Mouse (Mus musculus): ENCODE results near the gene St5. TPM values are rescaled to one million over a fixed set of nuclear protein-coding genes. Genes with fewer than 3 reads are reported as not detected.

The St5 gene
- total and polyA plus RNA-seq, 3 experiments = 2.6 to 3.4 TPM; not detected in 1

GRCm38 (mm10) chr7:109704016-109704377, 592 bp upstream of the St5 start:
- no peaks in the 10 kb centered on the region for H3K9me3 ChIP-seq (replicated peaks; ENCODE audit: insufficient read depth, low read length)
- H3K9ac ChIP-seq (ENCODE audit: control insufficient read depth, low read depth, low read length, poor library complexity, severe bottlenecking) = peak overlapping the region; percentile 90
- no peaks in the 10 kb centered on the region for H3K27me3 ChIP-seq (ENCODE audit: control insufficient read depth in 1 of 2, insufficient read depth in 2 of 2, low read length in 2 of 2)
- TF ChIP-seq POLR2A (IDR thresholded peaks at IDR 0.05; ENCODE audit: control insufficient read depth in 1 of 2, insufficient read depth in 1 of 2, low read depth in 1 of 2, low read length in 2 of 2, poor library complexity in 1 of 2) = no peak
- TF ChIP-seq TBP (IDR thresholded peaks at IDR 0.05; ENCODE audit: low read depth, low read length) = 0 out of 2 replicates have a peak, but pooled peaks have one; percentile 22
- H3K36me3 ChIP-seq (ENCODE audit: control insufficient read depth in 1 of 2, insufficient read depth in 2 of 2, low read length in 2 of 2) = peaks cover 0 to 22% of the 10 kb centered on the region in 2 experiments; a peak in 2 of 4 replicates
- peak overlapping the region; percentile 56 for H3K27ac ChIP-seq (ENCODE audit: control insufficient read depth, low read depth, low read length)
- peaks cover 3 to 23% of the 10 kb centered on the region in 2 experiments; a peak in 3 of 4 replicates for H3K4me1 ChIP-seq (ENCODE audit: control insufficient read depth in 1 of 2, insufficient read depth in 2 of 2, low read length in 2 of 2)
- no peak for DNase-seq (ENCODE audit: low read depth, low spot score)
- H3K79me2 ChIP-seq (ENCODE audit: control insufficient read depth, insufficient read depth, low read length, poor library complexity) = peaks cover 4% of the 10 kb centered on the region
- peak overlapping the region; percentile 72 to 88 for H3K4me3 ChIP-seq (ENCODE audit: control insufficient read depth in 1 of 2, insufficient read depth in 1 of 2, low read depth in 2 of 2, low read length in 2 of 2)

- no peak for TF ChIP-seq ETS1 (IDR thresholded peaks at IDR 0.05; ENCODE audit: low read depth, low read length)
- TF ChIP-seq CHD1 (IDR thresholded peaks at IDR 0.05; ENCODE audit: low read depth, low read length) = no peak
- no peak for TF ChIP-seq EP300 (IDR thresholded peaks at IDR 0.05; ENCODE audit: low read depth in 1 of 2, low read length in 2 of 2)
- no peak for TF ChIP-seq USF2 (IDR thresholded peaks at IDR 0.05; ENCODE audit: borderline replicate concordance in 1 of 2, insufficient read depth in 1 of 2, low read depth in 1 of 2, low read length in 2 of 2)
- TF ChIP-seq MXI1 (IDR thresholded peaks at IDR 0.05; ENCODE audit: low read depth, low read length) = no peak
- no peak for TF ChIP-seq TAL1 (IDR thresholded peaks at IDR 0.05; ENCODE audit: low read length)
- TF ChIP-seq MYC (IDR thresholded peaks at IDR 0.05; ENCODE audit: low read depth, low read length) = no peak
- no peak for TF ChIP-seq SMC3 (IDR thresholded peaks at IDR 0.05; ENCODE audit: low read depth, low read length)
- no peak for TF ChIP-seq SIN3A (IDR thresholded peaks at IDR 0.05; ENCODE audit: low read length)
- no peak for TF ChIP-seq GATA1 (IDR thresholded peaks at IDR 0.05; ENCODE audit: low read depth, low read length)
- no peak for TF ChIP-seq HCFC1 (IDR thresholded peaks at IDR 0.05; ENCODE audit: low read depth, low read length)
- no peak for TF ChIP-seq NELFE (IDR thresholded peaks at IDR 0.05; ENCODE audit: low read depth, low read length)
- no peak for TF ChIP-seq UBTF (IDR thresholded peaks at IDR 0.05; ENCODE audit: borderline replicate concordance, insufficient read depth, low read depth, low read length)
- no peak for TF ChIP-seq MYB (IDR thresholded peaks at IDR 0.05; ENCODE audit: low read depth, low read length)
- TF ChIP-seq ZMIZ1 (IDR thresholded peaks at IDR 0.05; ENCODE audit: low read depth, low read length) = no peak
- Histone ChIP-seq H3K36me3 (ENCODE audit: control insufficient read depth in 1 of 2, insufficient read depth in 2 of 2, low read length in 2 of 2) (peaks cover 0 to 22% of the 10 kb centered on the region in 2 experiments; a peak in 2 of 4 replicates), H3K4me3 (ENCODE audit: control insufficient read depth in 1 of 2, insufficient read depth in 1 of 2, low read depth in 2 of 2, low read length in 2 of 2) (no peak overlapping the region), H3K27ac (ENCODE audit: control insufficient read depth, low read depth, low read length) (no peak overlapping the region), H3K9ac (ENCODE audit: control insufficient read depth, low read depth, low read length, poor library complexity, severe bottlenecking) (no peak overlapping the region), H3K9me3 (replicated peaks; ENCODE audit: insufficient read depth, low read length) (no peaks in the 10 kb centered on the region), H3K79me2 (ENCODE audit: control insufficient read depth, insufficient read depth, low read length, poor library complexity) (peaks cover 4% of the 10 kb centered on the region), H3K4me1 (ENCODE audit: control insufficient read depth in 1 of 2, insufficient read depth in 2 of 2, low read length in 2 of 2) (peaks cover 3 to 29% of the 10 kb centered on the region in 2 experiments), H3K27me3 (ENCODE audit: control insufficient read depth in 1 of 2, insufficient read depth in 2 of 2, low read length in 2 of 2) (no peaks in the 10 kb centered on the region)
- no peak for DNase-seq (ENCODE audit: low read depth, low spot score)
These were observed 684 bp downstream of the St5 start for GRCm38 (mm10) chr7:109702721-109703120.
